Mouse (Mus musculus): ENCODE results near the gene 4921536K21Rik. TPM values are rescaled to one million over a fixed set of nuclear protein-coding genes. Genes with fewer than 3 reads are reported as not detected.
A peak's percentile ranks its signal among the peaks of the same experiment; 100 is the strongest.

4921536K21Rik gene
- total RNA-seq, 2 experiments from 2014 or later: 0.74 to 0.90 TPM

- intact Hi-C loops (cut with DNase I): loop anchor here (5.0 kb wide), 1 partner anchor 33 kb away; no protein-coding TSS in a partner anchor
- no peak for DNase-seq
These were observed 34.5 kb downstream of the 4921536K21Rik start for GRCm38 (mm10) chr11:3860361-3860760.

GRCm38 (mm10) chr11:3859778-3860177, 35.1 kb downstream of the 4921536K21Rik start:
- intact Hi-C loops (cut with DNase I): loop anchor here (5.0 kb wide), 1 partner anchor 32 kb away; no protein-coding TSS in a partner anchor
- no peak for DNase-seq

- intact Hi-C loops (cut with DNase I): no loop called here
- DNase-seq: no peak
These were observed 37.0 kb downstream of the 4921536K21Rik start for GRCm38 (mm10) chr11:3857902-3858301.

- no peak for DNase-seq
- intact Hi-C loops (cut with DNase I): no loop called here
These were observed 39.1 kb downstream of the 4921536K21Rik start for GRCm38 (mm10) chr11:3855846-3856245.

- DNase-seq: no peak
- intact Hi-C loops (cut with DNase I): no loop called here
These were observed 40.7 kb downstream of the 4921536K21Rik start for GRCm38 (mm10) chr11:3854156-3854555.

GRCm38 (mm10) chr11:3853481-3854034, 41.3 kb downstream of the 4921536K21Rik start:
- intact Hi-C loops (cut with DNase I): no loop called here
- peak; percentile 45 to 75 for DNase-seq

- intact Hi-C loops (cut with DNase I): no loop called here
- DNase-seq: no peak
These were observed 41.9 kb downstream of the 4921536K21Rik start for GRCm38 (mm10) chr11:3853031-3853430.

- DNase-seq: no peak
- intact Hi-C loops (cut with DNase I): no loop called here
These were observed 43.0 kb downstream of the 4921536K21Rik start for GRCm38 (mm10) chr11:3851872-3852271.

- intact Hi-C loops (cut with DNase I): no loop called here
- no peak for DNase-seq
These were observed 44.1 kb downstream of the 4921536K21Rik start for GRCm38 (mm10) chr11:3850746-3851277.

- DNase-seq: no peak
- intact Hi-C loops (cut with DNase I): no loop called here
These were observed 44.6 kb downstream of the 4921536K21Rik start for GRCm38 (mm10) chr11:3850315-3850614.

GRCm38 (mm10) chr11:3849469-3850314, 45.2 kb downstream of the 4921536K21Rik start:
- intact Hi-C loops (cut with DNase I): no loop called here

GRCm38 (mm10) chr11:3846351-3846750, 48.5 kb downstream of the 4921536K21Rik start:
- no peak for DNase-seq
- intact Hi-C loops (cut with DNase I): no loop called here

More at GRCm38 (mm10) chr11:3849469-3850314, 45.2 kb downstream of the 4921536K21Rik start:
- no peak for DNase-seq

- peak; percentile 13 to 34 for DNase-seq
- intact Hi-C loops (cut with DNase I): no loop called here
These were observed 50.8 kb downstream of the 4921536K21Rik start for GRCm38 (mm10) chr11:3843943-3844734.

Other genes with a start within 250 kb of the 4921536K21Rik start
- 10 to 100 TPM; 23.1 to 27.4 TPM for gene Morc2a, start 245.9 kb downstream of the 4921536K21Rik start, total RNA-seq (2021)
- 1 to 10 TPM; 6.7 to 8.5 TPM for gene Osbp2, start 31.2 kb downstream of the 4921536K21Rik start, total RNA-seq (2021)
- gene Dusp18, start 142 bp upstream of the 4921536K21Rik start, total RNA-seq (2021): 10 to 100 TPM; 38.2 to 44.4 TPM
- 1 to 10 TPM; 4.9 to 5.6 TPM for gene Slc35e4, start 19.6 kb upstream of the 4921536K21Rik start, total RNA-seq (2021)
- 10 to 100 TPM; 44.5 to 54.0 TPM for gene Tcn2, start 37.1 kb upstream of the 4921536K21Rik start, total RNA-seq (2021)
- gene Pes1, start 68.9 kb upstream of the 4921536K21Rik start, total RNA-seq (2021): 10 to 100 TPM; 26.2 to 27.8 TPM
- gene 4930556J24Rik, start 81.7 kb upstream of the 4921536K21Rik start, total RNA-seq (2021): not detected
- gene Gal3st1, start 88.5 kb upstream of the 4921536K21Rik start, total RNA-seq (2021): under 1 TPM; 0.32 to 0.33 TPM
- under 1 TPM; 0.20 to 0.50 TPM for gene Sec14l4, start 136.4 kb upstream of the 4921536K21Rik start, total RNA-seq (2021)
- 1 to 10 TPM in 1 of 2 experiments, not detected in 1; 6.0 TPM for gene Sec14l3, start 169.7 kb upstream of the 4921536K21Rik start, total RNA-seq (2021)
- 100 to 1,000 TPM; 108 to 124 TPM for gene Mtfp1, start 200.3 kb upstream of the 4921536K21Rik start, total RNA-seq (2021)
- gene Sec14l2, start 228.3 kb upstream of the 4921536K21Rik start, total RNA-seq (2021): 1 to 10 TPM; 1.2 TPM
- 10 to 100 TPM; 14.2 to 20.6 TPM for gene Rnf215, start 240.1 kb upstream of the 4921536K21Rik start, total RNA-seq (2021)